Mouse (Mus musculus) mouse trophoblast stem cell (cell line): ENCODE data around the gene Pask.

Experiments
- in situ Hi-C, 2 experiments: fragments of 300-500 bp; cut with MseI, MboI; formaldehyde crosslinking; loops; 2 replicates in 1 of 2; 3 replicates in 1 of 2; pipeline ENCODE4 v1.15.1; 2025

The Pask gene

GRCm38 (mm10) chr1:93289678-93290214 lies 53.5 kb downstream of the Pask start:
- in situ Hi-C loops, result no loop called here

- in situ Hi-C loops, result no loop called here
Observed at GRCm38 (mm10) chr1:93277041-93277440, 66.2 kb downstream of the Pask start.

GRCm38 (mm10) chr1:93275561-93275960 lies 67.7 kb downstream of the Pask start:
- in situ Hi-C loops, result no loop called here

- in situ Hi-C loops, result no loop called here
Observed at GRCm38 (mm10) chr1:93272409-93272821, 70.9 kb downstream of the Pask start.

DNA sequence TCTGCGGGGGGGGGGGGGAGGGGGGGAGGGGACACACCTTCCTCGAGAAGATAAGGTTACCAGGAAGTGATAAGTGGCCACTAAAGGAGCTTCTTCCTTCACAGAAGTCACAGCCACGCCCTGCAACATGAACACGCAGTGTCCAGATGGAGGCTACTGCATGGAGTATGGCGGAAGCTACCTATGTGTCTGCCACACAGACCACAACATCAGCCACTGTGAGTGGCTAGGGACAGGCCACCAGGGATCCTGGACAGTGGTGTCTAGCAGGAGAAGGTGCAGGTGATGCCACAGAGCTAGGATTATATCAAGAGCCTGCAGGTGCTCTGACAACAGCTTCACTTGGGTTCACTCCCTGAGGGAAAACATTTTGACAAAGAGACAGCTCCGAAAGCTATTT lies 71.5 kb downstream of the Pask start:
- in situ Hi-C loops, result no loop called here

DNA sequence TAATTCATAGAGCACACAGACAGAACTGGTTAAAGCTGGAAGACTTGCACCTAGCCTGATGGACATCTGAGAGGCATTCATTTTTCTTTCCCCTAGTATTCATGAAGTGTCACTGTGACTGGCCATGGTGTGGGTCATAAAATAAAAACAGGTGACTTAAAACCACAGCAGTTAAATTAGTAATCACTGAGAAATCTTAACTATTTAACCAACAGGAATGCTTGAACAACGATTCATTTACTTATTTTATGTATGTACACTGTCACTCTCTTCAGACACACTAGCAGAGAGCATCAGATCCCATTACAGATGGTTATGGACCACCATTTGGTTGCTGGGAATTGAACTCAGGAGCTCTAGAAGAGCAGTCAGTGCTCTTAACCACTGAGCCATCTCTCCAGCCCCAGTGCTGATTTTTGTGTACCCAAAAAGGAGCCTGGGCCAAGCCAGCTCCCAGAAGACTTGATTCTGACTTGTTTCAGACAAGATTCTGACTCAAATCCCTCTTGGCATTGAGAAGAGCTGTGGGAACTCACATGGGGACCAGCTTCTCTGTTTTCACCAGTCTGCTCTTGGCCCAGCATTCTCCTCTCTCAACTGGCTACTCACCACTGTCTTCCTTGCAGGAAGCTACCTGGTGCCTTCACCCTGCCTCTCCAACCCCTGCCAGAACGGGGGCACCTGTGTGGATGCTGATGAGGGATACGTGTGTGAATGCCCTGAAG lies 72.6 kb downstream of the Pask start:
- in situ Hi-C loops, result no loop called here

GRCm38 (mm10) chr1:93268246-93268645 lies 75.0 kb downstream of the Pask start:
- in situ Hi-C loops, result no loop called here

DNA sequence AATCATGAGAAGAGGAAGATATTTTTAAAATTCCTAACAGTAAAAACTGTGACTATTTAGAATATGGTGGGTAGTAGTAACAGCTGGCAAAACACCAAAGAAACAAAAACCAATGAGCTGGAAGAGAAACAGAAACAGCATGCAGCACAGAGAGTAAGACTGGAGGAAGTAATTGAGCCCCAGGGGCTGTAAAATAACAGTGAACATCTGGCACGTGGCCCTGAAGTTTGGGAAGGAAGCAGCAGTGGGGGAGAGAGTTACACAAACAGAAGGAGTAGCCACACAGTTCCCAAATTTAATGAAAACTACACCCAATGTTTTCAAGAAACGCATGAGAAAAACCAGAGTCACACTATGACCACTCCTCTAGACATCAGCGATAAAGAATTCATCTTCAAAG lies 76.1 kb downstream of the Pask start:
- in situ Hi-C loops, result no loop called here
